Mouse (Mus musculus): Measurements from ENCODE around the gene Ptprn2.

DNA sequence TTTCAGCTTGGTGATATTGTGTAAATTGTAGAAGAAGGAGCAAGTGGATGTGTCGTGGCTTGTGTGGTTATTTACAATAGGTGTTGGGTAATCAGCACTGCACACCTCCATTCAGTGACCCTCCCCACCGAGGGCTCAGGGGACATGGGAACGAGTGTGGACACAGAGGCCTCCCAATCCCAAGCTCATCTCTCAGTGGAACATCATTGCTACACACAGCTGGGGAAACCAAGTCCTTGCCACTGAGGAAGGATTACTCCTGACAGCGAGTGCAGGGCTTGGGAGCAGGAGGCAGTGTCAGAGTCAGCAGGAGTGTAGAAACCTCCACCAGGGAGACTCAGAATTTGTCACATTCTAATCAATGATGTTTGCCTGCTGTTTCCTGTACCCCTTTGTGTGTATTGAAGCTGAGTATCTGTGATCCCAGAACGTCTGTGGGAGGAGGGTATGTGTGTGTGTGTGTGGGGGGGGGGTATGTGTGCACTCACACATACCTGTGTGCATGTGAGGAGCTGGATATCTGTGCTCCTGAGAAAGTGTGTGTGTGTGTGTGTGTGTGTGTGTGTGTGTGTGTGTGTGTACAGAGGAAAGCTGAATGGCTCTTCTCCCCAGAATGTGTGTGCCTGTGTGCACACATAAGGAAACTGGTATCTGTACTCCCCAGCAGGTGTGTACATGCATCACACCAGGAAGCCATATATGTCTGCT, 599.3 kb downstream of the Ptprn2 start:
- TF ChIP-seq POLR2A (IDR thresholded peaks at IDR 0.05; ENCODE audit: borderline replicate concordance, extremely low read depth, insufficient read depth, insufficient read length, poor library complexity, severe bottlenecking) = no peak
- no peak for TF ChIP-seq CTCF (IDR thresholded peaks at IDR 0.05; ENCODE audit: borderline replicate concordance, extremely low read depth, insufficient read depth, insufficient read length)
